Mouse (Mus musculus) heart, embryonic 11.5 days (tissue): ENCODE results near the gene Cdon. TPM values are rescaled to one million over a fixed set of nuclear protein-coding genes. Genes with fewer than 3 reads are reported as not detected.

ENCODE experiments used
- ATAC-seq: fragments of 200-750 bp; cut with Nextera tagmentation; replicated peaks from 2 replicates; pipeline ENCODE4 v1.8.0; 2017; ENCODE audit warnings: moderate library complexity; ENCODE audit not compliant: insufficient number of reproducible peaks, low FRiP score, low TSS enrichment
- H3K27ac ChIP-seq: fragments of 300-500 bp; sonication (generic); 2 replicates; pipeline ENCODE4 v1.5.1; 2014; ENCODE audit warnings: mild to moderate bottlenecking, low read depth, low read length
- H3K27me3 ChIP-seq: fragments of 300-500 bp; sonication (generic); 2 replicates; pipeline ENCODE4 v1.6.1; 2014; ENCODE audit warnings: mild to moderate bottlenecking, low read length, mixed read lengths; ENCODE audit not compliant: control insufficient read depth, insufficient read depth
- H3K36me3 ChIP-seq: fragments of 300-500 bp; sonication (generic); 2 replicates; pipeline ENCODE4 v1.6.1; 2014; ENCODE audit warnings: mild to moderate bottlenecking, low read length, moderate library complexity, mixed read lengths; ENCODE audit not compliant: control insufficient read depth, insufficient read depth
- H3K4me1 ChIP-seq: fragments of 300-500 bp; sonication (generic); 2 replicates; pipeline ENCODE4 v1.6.1; 2014; ENCODE audit warnings: low read length; ENCODE audit not compliant: control insufficient read depth, insufficient read depth
- H3K4me2 ChIP-seq: fragments of 300-500 bp; sonication (generic); 2 replicates; pipeline ENCODE4 v1.6.1; 2014; ENCODE audit warnings: mild to moderate bottlenecking, moderate library complexity
- H3K4me3 ChIP-seq: fragments of 300-500 bp; sonication (generic); 2 replicates; pipeline ENCODE4 v1.5.1; 2014; ENCODE audit warnings: low read depth, low read length
- H3K9ac ChIP-seq: fragments of 300-500 bp; sonication (generic); 2 replicates; pipeline ENCODE4 v1.6.1; 2014; ENCODE audit warnings: mild to moderate bottlenecking, low read depth, low read length, moderate library complexity
- H3K9me3 ChIP-seq: fragments of 300-500 bp; sonication (generic); replicated peaks from 2 replicates; pipeline ENCODE4 v1.6.1; 2016; ENCODE audit warnings: low read length; ENCODE audit not compliant: control insufficient read depth
- WGBS: fragments of 180-500 bp; shearing (Covaris S2); extraction: QIAGEN DNeasy Blood & Tissue Kit; methylation state at CpG from one replicate; pipeline ENCODE4 v1.1.7; 2014; ENCODE audit not compliant: insufficient replicate concordance; 5-methylcytosine and 5-hydroxymethylcytosine counted together
- polyA plus RNA-seq: library from polyadenylated mRNA; unstranded; fragments of >200 nt; fragmentation: Nextera tagmentation; extraction: Ambion mirVana; gene quantifications from 2 replicates; pipeline ENCODE4 v1.2.1, GENCODE M21; 2014

Gene Cdon
- polyA plus RNA-seq, 1 experiment from 2014 or later = 6.1 TPM

GRCm38 (mm10) chr9:35518169-35518568, 97.2 kb downstream of the Cdon start, which contains the start of gene Gm1113:
TSS of gene Gm1113 (minus strand) at chr9:35518269.
- ATAC-seq = no peak
- Histone ChIP-seq H3K27ac (no peak within 1 kb of the TSS), H3K9me3 (no peaks in the 10 kb centered on the region), H3K9ac (no peak within 1 kb of the TSS), H3K4me3 (no peak within 1 kb of the TSS), H3K4me1 (no peaks in the 10 kb centered on the region), H3K4me2 (no peak within 1 kb of the TSS), H3K27me3 (no peaks in the 10 kb centered on the region), H3K36me3 (no peaks in the 10 kb centered on the region)
- 78% methylated on average over 3 of the region's 3 CpGs for WGBS

GRCm38 (mm10) chr9:35520631-35521348, 99.9 kb downstream of the Cdon start:
- no peak overlapping the region for H3K4me3 ChIP-seq
- no peak overlapping the region for H3K4me2 ChIP-seq
- no peaks in the 10 kb centered on the region for H3K36me3 ChIP-seq
- H3K27me3 ChIP-seq = no peaks in the 10 kb centered on the region
- H3K9ac ChIP-seq = no peak overlapping the region
- H3K4me1 ChIP-seq = no peaks in the 10 kb centered on the region
- no peaks in the 10 kb centered on the region for H3K9me3 ChIP-seq
- 67% methylated on average over 6 of the region's 6 CpGs for WGBS
- no peak for ATAC-seq
- no peak overlapping the region for H3K27ac ChIP-seq

- Histone ChIP-seq H3K36me3 (no peaks in the 10 kb centered on the region), H3K27ac (no peak overlapping the region), H3K27me3 (no peaks in the 10 kb centered on the region), H3K4me3 (no peak overlapping the region), H3K9ac (no peak overlapping the region), H3K9me3 (no peaks in the 10 kb centered on the region), H3K4me1 (no peaks in the 10 kb centered on the region), H3K4me2 (no peak overlapping the region)
- no peak for ATAC-seq
- whole genome bisulfite sequencing = 74% methylated on average over 2 of the region's 2 CpGs
Measured at GRCm38 (mm10) chr9:35522241-35522640, 101.3 kb downstream of the Cdon start.

- 64% methylated on average over 1 of the region's 1 CpGs for WGBS
- no peaks in the 10 kb centered on the region for H3K36me3 ChIP-seq
- no peak overlapping the region for H3K9ac ChIP-seq
- H3K4me3 ChIP-seq = no peak overlapping the region
- H3K27me3 ChIP-seq = no peaks in the 10 kb centered on the region
- H3K4me1 ChIP-seq = no peaks in the 10 kb centered on the region
- no peaks in the 10 kb centered on the region for H3K9me3 ChIP-seq
- no peak for ATAC-seq
- no peak overlapping the region for H3K4me2 ChIP-seq
- no peak overlapping the region for H3K27ac ChIP-seq
Measured at GRCm38 (mm10) chr9:35522821-35523515, 102.0 kb downstream of the Cdon start.

- H3K9ac ChIP-seq = no peak overlapping the region
- ATAC-seq = 0 out of 2 replicates have a peak, but pooled peaks have one; percentile 18
- no peak overlapping the region for H3K4me2 ChIP-seq
- no peak overlapping the region for H3K27ac ChIP-seq
- H3K9me3 ChIP-seq = no peaks in the 10 kb centered on the region
- H3K4me1 ChIP-seq = no peaks in the 10 kb centered on the region
- H3K36me3 ChIP-seq = no peaks in the 10 kb centered on the region
- 46% methylated on average over 5 of the region's 5 CpGs for WGBS
- no peak overlapping the region for H3K4me3 ChIP-seq
- H3K27me3 ChIP-seq = no peaks in the 10 kb centered on the region
Measured at GRCm38 (mm10) chr9:35523541-35523940, 102.6 kb downstream of the Cdon start.

GRCm38 (mm10) chr9:35523941-35524411, 103.0 kb downstream of the Cdon start:
- ATAC-seq = peak; percentile 72; the same call in 1 of the 2 replicates
- Histone ChIP-seq H3K36me3 (no peaks in the 10 kb centered on the region), H3K9me3 (no peaks in the 10 kb centered on the region), H3K9ac (no peak overlapping the region), H3K27ac (no peak overlapping the region), H3K4me1 (no peaks in the 10 kb centered on the region), H3K4me2 (no peak overlapping the region), H3K27me3 (no peaks in the 10 kb centered on the region), H3K4me3 (no peak overlapping the region)
- WGBS = 21% methylated on average over 7 of the region's 7 CpGs

- H3K27me3 ChIP-seq = no peaks in the 10 kb centered on the region
- 51% methylated on average over 3 of the region's 3 CpGs for WGBS
- H3K27ac ChIP-seq = no peak overlapping the region
Measured at GRCm38 (mm10) chr9:35529141-35529540, 108.2 kb downstream of the Cdon start.

GRCm38 (mm10) chr9:35529796-35530195, 108.9 kb downstream of the Cdon start:
- no peak overlapping the region for H3K27ac ChIP-seq
- WGBS = 20% methylated on average over 1 of the region's 1 CpGs
- H3K4me3 ChIP-seq = no peak overlapping the region
- ATAC-seq = no peak
- no peak overlapping the region for H3K4me2 ChIP-seq
- no peaks in the 10 kb centered on the region for H3K27me3 ChIP-seq
- peaks cover 3% of the 10 kb centered on the region; the same call in 1 of the 2 replicates for H3K4me1 ChIP-seq
- no peaks in the 10 kb centered on the region for H3K36me3 ChIP-seq
- H3K9me3 ChIP-seq = no peaks in the 10 kb centered on the region
- H3K9ac ChIP-seq = no peak overlapping the region

More at GRCm38 (mm10) chr9:35529141-35529540, 108.2 kb downstream of the Cdon start:
- Histone ChIP-seq H3K9me3 (no peaks in the 10 kb centered on the region), H3K36me3 (no peaks in the 10 kb centered on the region), H3K4me2 (no peak overlapping the region), H3K9ac (no peak overlapping the region), H3K4me3 (no peak overlapping the region), H3K4me1 (peaks cover 3% of the 10 kb centered on the region; the same call in 1 of the 2 replicates)
- no peak for ATAC-seq
